Mouse (Mus musculus) macrophage (primary cell): Measurements from ENCODE around the gene Kcnn1. TPM values are rescaled to one million over a fixed set of nuclear protein-coding genes. Genes with fewer than 3 reads are reported as not detected.

ENCODE experiments used
- H3K27ac ChIP-seq: fragments of 350-480 bp; formaldehyde crosslinking; 2 replicates; pipeline ENCODE4 v1.9.0; 2021
- H3K36me3 ChIP-seq: fragments of 350-480 bp; formaldehyde crosslinking; 2 replicates; pipeline ENCODE4 v1.9.0; 2021; ENCODE audit errors: inconsistent target
- H3K4me3 ChIP-seq: fragments of 350-480 bp; formaldehyde crosslinking; 2 replicates; pipeline ENCODE4 v1.9.0; 2021; ENCODE audit errors: inconsistent target
- H3K79me2 ChIP-seq: fragments of 350-480 bp; formaldehyde crosslinking; 2 replicates; pipeline ENCODE4 v1.9.0; 2021; ENCODE audit errors: inconsistent target
- WGBS: methylation state at CpG from one replicate; pipeline ENCODE4 v1.1.7; 2026; ENCODE audit warnings: inconsistent platforms; ENCODE audit not compliant: missing documents; 5-methylcytosine and 5-hydroxymethylcytosine counted together
- polyA plus RNA-seq: library from polyadenylated mRNA; stranded (reverse); fragments of 250-400 nt; gene quantifications from 3 replicates; pipeline ENCODE4 v1.2.4, GENCODE M21; 2018; ENCODE audit warnings: inconsistent platforms

The Kcnn1 gene
- polyA plus RNA-seq, 1 experiment from 2014 or later: 1.6 TPM

GRCm38 (mm10) chr8:70812055-70812454 lies 51.0 kb downstream of the Kcnn1 start:
- H3K4me3 ChIP-seq: no peak overlapping the region
- WGBS: 77% methylated on average over 4 of the region's 4 CpGs
- peak overlapping the region; percentile 15; the same call in 1 of the 2 replicates for H3K27ac ChIP-seq
- H3K79me2 ChIP-seq: no peaks in the 10 kb centered on the region
- no peaks in the 10 kb centered on the region; the same call in 1 of the 2 replicates for H3K36me3 ChIP-seq

- 53% methylated on average over 20 of the region's 20 CpGs for WGBS
Measured at GRCm38 (mm10) chr8:70810962-70811680, 51.9 kb downstream of the Kcnn1 start.

GRCm38 (mm10) chr8:70808955-70809701 lies 53.9 kb downstream of the Kcnn1 start:
- peaks cover 6% of the 10 kb centered on the region; the same call in 1 of the 2 replicates for H3K79me2 ChIP-seq
- no peaks in the 10 kb centered on the region; the same call in 1 of the 2 replicates for H3K36me3 ChIP-seq
- H3K27ac ChIP-seq: peak overlapping the region; percentile 96; the same call in 1 of the 2 replicates
- no peak overlapping the region for H3K4me3 ChIP-seq
- 88% methylated on average over 8 of the region's 8 CpGs for WGBS

More at GRCm38 (mm10) chr8:70810962-70811680, 51.9 kb downstream of the Kcnn1 start:
- H3K79me2 ChIP-seq: no peaks in the 10 kb centered on the region
- no peaks in the 10 kb centered on the region; the same call in 1 of the 2 replicates for H3K36me3 ChIP-seq
- H3K4me3 ChIP-seq: no peak overlapping the region
- peak overlapping the region; percentile 15 for H3K27ac ChIP-seq

GRCm38 (mm10) chr8:70808239-70808638 lies 54.8 kb downstream of the Kcnn1 start, which contains the start of gene Il12rb1:
Il12rb1 (plus strand) TSS chr8:70808449.
- WGBS: 53% methylated on average over 5 of the region's 5 CpGs
- no peak within 1 kb of the TSS for H3K4me3 ChIP-seq
- H3K27ac ChIP-seq: peak within 1 kb of the TSS; percentile 96
- peaks cover 12% of the 10 kb centered on the region for H3K79me2 ChIP-seq
- H3K36me3 ChIP-seq: no peaks in the 10 kb centered on the region

- WGBS: 89% methylated on average over 1 of the region's 1 CpGs
- Histone ChIP-seq H3K4me3 (no peak overlapping the region), H3K36me3 (no peaks in the 10 kb centered on the region), H3K79me2 (peaks cover 21% of the 10 kb centered on the region), H3K27ac (peak overlapping the region; percentile 96)
Measured at GRCm38 (mm10) chr8:70807304-70807703, 55.8 kb downstream of the Kcnn1 start.

- Histone ChIP-seq H3K27ac (peak overlapping the region; percentile 96), H3K79me2 (peaks cover 29% of the 10 kb centered on the region), H3K36me3 (no peaks in the 10 kb centered on the region), H3K4me3 (no peak overlapping the region)
- 1% methylated on average over 4 of the region's 4 CpGs for WGBS
Measured at GRCm38 (mm10) chr8:70806541-70806940, 56.5 kb downstream of the Kcnn1 start.

GRCm38 (mm10) chr8:70804481-70805206 lies 58.4 kb downstream of the Kcnn1 start, which contains the start of gene Mast3:
Mast3 (minus strand) TSS chr8:70805054.
- Histone ChIP-seq H3K79me2 (peaks cover 45% of the 10 kb centered on the region), H3K27ac (peak within 1 kb of the TSS; percentile 96), H3K36me3 (no peaks in the 10 kb centered on the region), H3K4me3 (peak within 1 kb of the TSS; percentile 92)
- WGBS: under 1% methylated on average over 45 of the region's 45 CpGs

- H3K27ac ChIP-seq: peak overlapping the region; percentile 85
- WGBS: 1% methylated on average over 47 of the region's 47 CpGs
- H3K4me3 ChIP-seq: peak overlapping the region; percentile 92
- peaks cover 45% of the 10 kb centered on the region for H3K79me2 ChIP-seq
- no peaks in the 10 kb centered on the region for H3K36me3 ChIP-seq
Measured at GRCm38 (mm10) chr8:70803761-70804480, 59.1 kb downstream of the Kcnn1 start.

- Histone ChIP-seq H3K27ac (peak overlapping the region; percentile 43; the same call in 1 of the 2 replicates), H3K36me3 (no peaks in the 10 kb centered on the region), H3K79me2 (peaks cover 45% of the 10 kb centered on the region), H3K4me3 (peak overlapping the region; percentile 92; the same call in 1 of the 2 replicates)
- 87% methylated on average over 10 of the region's 11 CpGs for WGBS
Measured at GRCm38 (mm10) chr8:70802786-70803510, 60.1 kb downstream of the Kcnn1 start.

- WGBS: 90% methylated on average over 1 of the region's 1 CpGs
- no peak overlapping the region for H3K27ac ChIP-seq
- no peak overlapping the region for H3K4me3 ChIP-seq
- H3K36me3 ChIP-seq: no peaks in the 10 kb centered on the region
- H3K79me2 ChIP-seq: peaks cover 45% of the 10 kb centered on the region
Measured at GRCm38 (mm10) chr8:70801830-70802229, 61.2 kb downstream of the Kcnn1 start.

- Histone ChIP-seq H3K4me3 (no peak overlapping the region), H3K79me2 (peaks cover 45% of the 10 kb centered on the region), H3K36me3 (no peaks in the 10 kb centered on the region), H3K27ac (peak overlapping the region; percentile 15; the same call in 1 of the 2 replicates)
- WGBS: 16% methylated on average over 11 of the region's 15 CpGs
Measured at GRCm38 (mm10) chr8:70801156-70801555, 61.9 kb downstream of the Kcnn1 start.

GRCm38 (mm10) chr8:70800648-70801047 lies 62.4 kb downstream of the Kcnn1 start:
- Histone ChIP-seq H3K4me3 (no peak overlapping the region), H3K79me2 (peaks cover 49% of the 10 kb centered on the region), H3K27ac (peak overlapping the region; percentile 15; the same call in 1 of the 2 replicates), H3K36me3 (no peaks in the 10 kb centered on the region)
- WGBS: 61% methylated on average over 10 of the region's 10 CpGs

- no peaks in the 10 kb centered on the region for H3K36me3 ChIP-seq
- 55% methylated on average over 15 of the region's 15 CpGs for WGBS
Measured at GRCm38 (mm10) chr8:70798281-70798680, 64.8 kb downstream of the Kcnn1 start.

More at GRCm38 (mm10) chr8:70798281-70798680, 64.8 kb downstream of the Kcnn1 start:
- Histone ChIP-seq H3K27ac (no peak overlapping the region), H3K79me2 (peaks cover 53% of the 10 kb centered on the region), H3K4me3 (no peak overlapping the region)
